Mouse (Mus musculus): ENCODE results near the gene Ugt1a9.

The Ugt1a9 gene

DNA sequence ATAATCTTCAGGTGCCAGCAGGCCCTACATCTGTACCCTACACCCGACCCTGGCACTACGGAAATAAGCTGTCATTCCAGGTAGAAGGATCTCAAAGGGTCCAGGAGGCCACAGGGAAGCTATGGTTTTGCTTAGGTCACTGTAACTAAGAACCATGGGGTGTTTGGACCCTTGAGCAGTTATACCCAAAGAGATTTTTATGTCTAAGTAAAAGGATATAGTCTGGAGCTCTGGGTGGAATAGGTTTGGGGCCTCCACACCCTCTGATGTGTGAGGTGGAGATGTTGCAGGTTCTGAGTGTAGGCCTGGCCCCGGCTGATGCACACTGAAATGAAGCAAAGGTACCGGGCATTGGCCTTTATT is 163.6 kb downstream of the Ugt1a9 start:
- no peak for DNase-seq (ENCODE audit: low read depth in 2 of 2, low spot score in 2 of 2)

DNA sequence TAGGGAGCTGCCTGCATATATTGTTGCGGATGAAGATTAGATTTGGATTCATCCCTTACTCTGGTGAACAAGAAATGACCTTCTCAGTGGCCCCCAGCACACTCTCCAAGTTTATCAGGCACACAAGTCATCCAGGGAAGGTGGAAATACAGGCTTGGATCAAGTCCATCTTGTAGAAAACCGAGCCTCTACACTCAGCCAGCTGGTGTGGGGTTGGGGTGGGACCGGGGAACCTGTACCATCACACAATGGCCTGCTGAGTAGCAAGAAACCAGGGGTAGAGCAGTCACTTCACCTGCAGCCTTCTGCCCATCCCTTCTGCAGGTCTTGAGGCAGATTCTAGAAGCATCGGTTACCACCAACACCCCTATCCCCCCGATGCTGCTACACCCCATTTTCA is 164.0 kb downstream of the Ugt1a9 start:
- no peak for DNase-seq (ENCODE audit: low read depth in 2 of 2, low spot score in 2 of 2)

DNA sequence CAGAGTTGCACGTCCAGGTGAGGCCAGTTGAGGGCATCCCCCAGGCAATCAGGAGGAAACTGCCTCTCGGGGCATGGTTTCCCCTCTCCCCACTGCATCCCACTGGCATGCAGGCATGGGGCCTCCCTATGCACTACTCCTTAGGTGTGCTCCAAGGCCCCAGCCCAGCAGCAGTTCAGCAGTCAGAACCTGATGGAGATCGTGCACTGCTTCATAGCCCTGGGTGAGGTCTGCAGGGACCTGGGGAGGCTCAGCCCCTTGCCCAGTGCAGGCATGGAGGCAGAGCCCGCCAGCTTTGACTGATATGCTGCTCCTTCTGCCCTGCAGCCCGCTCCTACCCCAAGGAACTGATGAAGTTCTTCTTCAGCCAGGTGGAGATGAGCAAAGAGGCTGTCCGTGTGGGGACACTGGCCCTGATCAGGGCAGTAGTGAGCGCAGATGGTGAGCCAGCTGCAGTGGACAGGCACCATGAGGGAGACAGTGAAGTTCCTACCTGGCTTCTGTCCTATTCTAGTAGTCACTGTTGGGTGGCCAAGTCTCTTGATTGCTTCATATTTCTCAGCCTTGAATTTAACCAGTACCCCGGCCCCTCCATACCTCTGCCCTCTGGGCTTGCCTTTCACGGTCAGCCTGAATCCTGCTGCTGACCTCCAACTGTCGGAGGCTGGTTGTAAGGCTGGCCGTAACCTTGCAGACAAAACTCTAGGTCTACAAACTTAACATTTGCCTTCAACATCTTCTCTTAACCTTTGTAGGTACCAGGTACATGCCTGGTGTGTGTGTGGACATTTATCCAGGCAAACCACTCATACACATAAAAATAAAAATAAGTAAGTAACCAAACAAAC is 164.7 kb downstream of the Ugt1a9 start:
- no peak for DNase-seq (ENCODE audit: low read depth in 2 of 2, low spot score in 2 of 2)

DNA sequence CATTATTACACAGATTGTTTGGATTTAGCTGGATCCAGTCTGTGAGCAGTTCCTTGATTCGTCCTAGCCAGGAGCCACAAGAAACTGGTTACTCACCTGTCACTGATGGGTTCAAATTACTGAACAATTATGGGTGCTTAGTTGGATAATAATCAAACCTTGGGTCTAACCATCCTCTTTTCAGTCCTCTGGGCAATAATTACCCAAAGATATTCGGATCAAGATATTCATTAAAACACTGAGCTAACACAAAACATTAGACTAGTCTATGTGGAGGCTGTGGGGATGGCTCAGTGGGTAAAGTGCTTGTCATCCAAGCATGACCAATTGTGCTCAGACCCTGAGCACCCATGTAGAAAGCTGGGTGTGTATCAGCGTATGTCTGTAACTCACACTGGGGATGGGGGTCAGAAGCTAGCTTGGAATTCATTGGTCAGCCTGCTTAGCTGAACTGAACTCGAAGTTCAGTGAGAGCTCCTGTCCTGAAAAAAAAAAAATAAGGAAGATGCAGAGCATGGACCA is 165.4 kb downstream of the Ugt1a9 start:
- DNase-seq (ENCODE audit: low read depth in 2 of 2, low spot score in 2 of 2), result no peak

DNA sequence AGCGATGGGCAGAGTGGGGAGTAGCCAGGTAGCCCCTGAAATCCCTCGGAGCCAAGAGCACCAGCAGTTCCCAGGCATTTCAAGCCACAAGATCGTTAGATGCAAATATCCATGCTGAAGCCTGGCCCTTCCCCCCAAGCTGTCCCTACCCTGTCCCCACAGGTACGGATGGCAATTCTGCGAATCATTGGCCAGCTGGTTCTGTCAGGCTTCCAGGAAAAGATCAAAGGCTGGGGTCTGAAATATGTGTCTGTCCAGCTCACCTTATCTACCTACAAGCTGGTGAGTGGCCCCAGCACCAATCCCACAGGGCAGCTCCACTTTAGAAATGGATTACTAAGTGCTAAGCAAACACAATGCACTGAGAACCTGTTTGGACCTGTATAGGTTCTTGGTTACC is 166.7 kb downstream of the Ugt1a9 start:
- DNase-seq (ENCODE audit: low read depth in 2 of 2, low spot score in 2 of 2), result no peak

DNA sequence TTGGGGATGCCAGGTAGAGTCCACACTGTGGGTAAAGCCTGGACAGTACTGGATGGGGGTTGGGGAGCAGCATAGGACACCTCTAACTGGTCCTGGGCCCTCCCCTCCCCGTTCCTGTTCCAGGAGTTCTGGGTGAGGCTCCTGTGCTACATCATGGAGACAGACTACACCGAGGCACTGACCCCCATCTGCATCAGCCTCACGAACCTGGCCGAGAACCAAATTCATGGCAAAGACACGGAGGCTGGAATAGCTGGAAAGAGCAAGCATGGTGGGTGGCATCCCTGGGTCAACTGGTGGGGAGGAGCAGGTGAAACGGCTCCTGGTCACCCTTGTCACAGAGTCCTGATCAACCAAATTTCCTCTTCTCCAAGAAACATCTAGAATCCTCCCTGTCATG is 168.2 kb downstream of the Ugt1a9 start:
- no peak for DNase-seq (ENCODE audit: low read depth in 2 of 2, low spot score in 2 of 2)

DNA sequence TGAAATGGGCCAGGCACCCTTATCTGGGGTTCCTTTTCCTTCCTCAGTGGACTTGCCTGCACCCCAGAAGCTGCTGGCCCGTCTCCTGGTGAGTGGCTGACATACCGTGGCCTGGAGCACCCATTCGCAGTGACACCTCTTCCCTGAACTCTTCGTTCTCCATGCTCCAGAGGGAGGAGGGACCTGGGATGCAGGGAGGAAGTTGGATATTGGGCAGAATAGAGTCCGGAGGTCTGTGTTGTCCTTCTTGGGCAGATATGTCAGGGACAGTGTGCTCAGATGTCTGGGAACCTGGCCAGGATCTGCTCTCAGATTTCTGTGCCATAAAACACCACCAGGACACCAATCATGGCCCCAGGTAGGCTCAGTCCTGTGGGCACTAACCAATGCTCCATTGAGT is 169.5 kb downstream of the Ugt1a9 start:
- no peak for DNase-seq (ENCODE audit: low read depth in 2 of 2, low spot score in 2 of 2)

DNA sequence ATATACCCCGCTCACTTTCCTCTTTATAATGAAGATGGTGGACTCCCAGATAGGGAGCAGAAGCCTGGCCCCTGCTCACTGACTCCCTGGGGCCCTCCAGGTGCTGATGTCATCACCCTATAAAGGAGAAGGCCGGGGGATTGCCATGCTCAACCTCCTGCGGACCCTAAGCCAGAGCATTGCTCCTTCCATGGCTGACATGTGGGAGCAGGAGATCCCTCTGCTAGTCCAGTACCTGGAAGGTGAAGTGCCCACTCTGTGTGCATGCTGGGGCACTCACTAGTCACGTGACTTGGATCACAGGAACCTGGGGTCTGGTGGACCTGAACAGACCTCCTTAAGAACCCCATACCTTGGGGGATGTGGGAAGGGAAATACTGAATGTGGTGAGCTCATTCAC is 170.0 kb downstream of the Ugt1a9 start:
- no peak for DNase-seq (ENCODE audit: low read depth in 2 of 2, low spot score in 2 of 2)

DNA sequence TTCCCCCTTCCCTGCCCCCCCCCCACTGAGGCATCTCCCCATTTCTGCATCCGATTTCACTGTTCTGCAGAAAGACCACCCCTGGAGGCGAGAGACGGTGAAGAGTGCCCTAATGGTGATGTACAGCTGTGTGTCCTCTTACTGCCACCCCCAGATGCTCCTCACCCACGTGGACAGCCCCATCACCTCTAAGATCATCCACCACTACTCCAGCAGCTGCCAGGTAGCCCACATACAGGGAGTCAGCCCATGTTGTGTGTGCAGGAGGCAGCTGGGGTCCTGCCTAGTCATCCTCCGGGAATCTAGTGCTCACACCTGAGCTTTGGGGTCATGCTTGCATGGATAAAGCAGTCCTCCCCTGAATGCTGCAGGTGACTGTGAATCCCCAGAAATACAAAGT is 173.3 kb downstream of the Ugt1a9 start:
- no peak for DNase-seq (ENCODE audit: low read depth in 2 of 2, low spot score in 2 of 2)

DNA sequence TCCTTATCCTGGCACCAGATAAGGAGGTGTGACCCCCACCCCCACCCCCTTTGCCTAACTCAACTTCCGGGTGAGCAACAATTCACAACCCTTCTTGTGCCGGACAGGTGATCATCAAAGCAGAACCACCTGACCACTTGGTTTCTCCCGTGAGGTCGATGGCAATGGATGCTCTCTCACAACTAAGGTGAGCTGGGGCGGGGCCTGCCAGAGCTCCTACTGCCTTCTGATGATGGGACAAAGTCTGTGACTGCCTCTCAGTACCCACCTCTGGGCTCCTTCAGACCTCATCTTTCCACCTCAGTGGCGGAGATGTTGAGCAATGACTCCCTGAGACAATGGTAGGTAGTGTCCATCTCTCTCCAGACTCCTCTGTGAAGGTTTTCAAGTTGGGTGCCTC is 175.3 kb downstream of the Ugt1a9 start:
- DNase-seq (ENCODE audit: low read depth in 2 of 2, low spot score in 2 of 2), result no peak

DNA sequence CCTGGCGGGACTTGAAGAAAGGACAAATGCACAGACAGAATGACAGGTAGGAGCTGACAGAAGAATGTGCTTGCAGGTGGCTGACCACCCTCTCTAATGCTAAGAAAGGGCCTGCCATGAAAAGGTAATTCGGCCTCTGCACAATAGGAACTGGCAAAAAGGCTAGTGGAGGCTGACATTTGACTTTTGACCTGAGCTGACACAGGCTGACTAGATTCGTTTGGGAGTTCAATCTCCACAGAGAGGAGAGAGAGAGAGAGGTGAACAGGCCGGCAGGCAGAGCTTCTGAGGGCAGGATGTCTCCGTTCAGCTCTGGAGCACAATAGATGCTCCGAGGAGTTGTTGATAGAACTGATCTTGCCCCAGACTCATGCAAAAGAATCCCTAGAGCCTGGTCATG is 175.8 kb downstream of the Ugt1a9 start:
- DNase-seq (ENCODE audit: low read depth in 2 of 2, low spot score in 2 of 2), result no peak

DNA sequence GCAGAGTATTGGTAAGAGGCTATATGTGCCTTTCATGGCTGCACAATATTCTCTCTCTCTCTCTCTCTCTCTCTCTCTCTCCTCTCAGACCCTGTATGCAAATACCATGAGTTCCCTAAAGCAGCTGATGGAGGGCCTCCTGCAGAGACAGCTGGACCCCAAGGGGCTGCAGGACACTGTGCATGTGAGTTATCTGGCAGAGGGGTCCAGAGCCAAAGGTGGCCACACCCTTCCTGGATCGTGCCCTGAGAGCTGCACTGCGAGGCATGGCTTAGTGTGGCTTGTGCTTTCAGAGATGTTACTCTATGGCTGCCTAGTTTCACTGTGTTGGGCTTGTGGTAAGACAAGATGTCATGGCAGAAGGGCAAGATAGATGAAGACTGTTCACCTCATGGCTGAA is 177.1 kb downstream of the Ugt1a9 start:
- DNase-seq (ENCODE audit: low read depth in 2 of 2, low spot score in 2 of 2), result no peak

DNA sequence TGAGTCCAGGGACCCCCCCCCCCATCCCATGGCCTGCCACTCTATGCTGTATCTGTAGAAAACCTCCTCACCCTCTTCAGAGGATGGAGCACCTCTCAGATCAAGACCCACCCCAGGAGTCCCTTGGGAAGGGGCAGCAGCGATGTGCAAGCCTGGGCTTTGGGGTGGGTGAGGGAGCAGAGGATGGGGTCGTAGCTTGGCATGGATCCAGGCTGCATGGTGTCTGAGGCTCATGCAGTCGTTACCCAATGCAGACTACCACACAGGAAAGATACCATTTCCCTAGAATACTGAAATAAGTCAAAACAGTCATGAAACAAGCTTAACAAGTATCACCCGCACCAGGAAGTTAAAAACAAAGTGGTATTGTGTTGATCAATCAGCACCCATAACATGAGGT is 178.1 kb downstream of the Ugt1a9 start:
- DNase-seq (ENCODE audit: low read depth in 2 of 2, low spot score in 2 of 2), result no peak

DNA sequence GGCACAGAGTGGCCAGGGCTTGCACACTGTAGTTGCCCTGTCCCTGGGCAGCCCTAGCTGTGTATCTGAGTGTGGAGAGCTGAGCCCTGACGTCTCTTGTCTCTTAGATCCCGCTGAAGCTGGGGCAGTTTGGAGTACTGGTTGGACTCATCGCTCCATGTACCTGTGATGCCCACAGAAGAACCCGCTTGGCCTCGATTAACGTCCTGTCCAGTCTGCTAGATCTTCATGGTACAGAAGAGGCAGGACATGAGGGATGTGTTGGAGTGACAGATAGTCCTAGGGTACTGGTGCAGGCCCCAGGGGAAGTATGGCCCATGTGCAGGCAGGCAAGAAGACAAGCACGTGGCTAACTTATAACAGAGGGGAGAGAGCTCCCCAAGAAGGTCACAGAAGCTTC is 179.0 kb downstream of the Ugt1a9 start:
- no peak for DNase-seq (ENCODE audit: low read depth in 2 of 2, low spot score in 2 of 2)

DNA sequence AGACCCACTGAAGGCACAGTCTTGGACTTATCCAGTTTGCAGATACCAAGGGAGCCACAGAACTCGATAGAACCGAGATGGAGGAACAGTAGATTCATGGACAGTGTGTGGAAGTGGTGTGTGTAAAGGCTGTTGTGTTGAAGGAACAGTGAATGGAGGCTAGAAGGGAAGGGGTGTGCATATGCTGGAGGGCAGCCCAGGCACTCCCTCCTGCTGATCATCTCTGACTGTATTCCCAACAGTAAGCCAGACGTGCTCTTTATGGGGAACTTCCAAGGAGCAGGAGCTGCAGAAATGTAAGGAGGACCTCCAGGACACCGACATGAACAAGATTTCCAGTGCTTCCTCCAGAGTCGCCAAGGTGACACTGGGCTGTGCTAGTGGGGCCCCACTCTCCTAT is 179.4 kb downstream of the Ugt1a9 start:
- DNase-seq (ENCODE audit: low read depth in 2 of 2, low spot score in 2 of 2), result no peak

DNA sequence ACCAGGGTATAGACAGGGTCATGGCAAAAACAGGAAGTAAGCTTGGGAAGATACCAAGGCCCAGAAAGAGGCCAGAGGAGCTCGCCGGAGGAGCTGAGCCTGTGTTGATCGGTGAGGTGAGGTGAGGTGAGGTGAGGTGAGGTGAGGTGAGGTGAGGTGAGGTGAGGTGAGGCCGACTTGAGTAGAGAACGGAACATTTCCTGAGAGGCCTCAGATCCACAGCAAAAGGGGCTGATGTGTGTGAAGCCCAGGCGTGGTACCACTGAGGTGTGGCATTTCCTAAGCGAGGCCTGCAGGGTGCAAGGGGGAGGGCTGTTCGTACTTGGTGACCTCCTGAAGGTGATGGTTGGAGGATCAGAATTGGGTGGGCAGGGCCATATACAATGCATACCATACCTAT is 182.5 kb downstream of the Ugt1a9 start:
- DNase-seq (ENCODE audit: low read depth in 2 of 2, low spot score in 2 of 2), result no peak

DNA sequence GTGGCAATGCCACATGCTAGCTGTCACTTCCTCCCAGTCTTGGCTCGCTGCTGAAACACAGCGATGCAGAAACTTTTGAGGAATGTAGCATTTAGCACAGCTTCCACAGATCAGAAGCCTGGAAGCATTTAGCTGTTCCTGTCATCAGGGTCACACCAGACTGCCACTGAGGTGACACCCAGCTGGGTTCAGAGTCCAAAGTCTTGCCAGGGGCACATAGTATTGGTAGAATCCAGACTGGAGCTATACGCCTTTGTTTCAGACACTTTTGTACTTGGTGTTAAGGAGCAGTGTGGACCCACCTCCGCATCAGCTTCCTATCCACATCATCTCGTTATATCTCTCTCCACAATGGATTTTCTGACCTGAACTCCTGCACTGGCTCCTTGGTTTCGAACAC is 182.9 kb downstream of the Ugt1a9 start:
- DNase-seq (ENCODE audit: low read depth in 2 of 2, low spot score in 2 of 2), result no peak

DNA sequence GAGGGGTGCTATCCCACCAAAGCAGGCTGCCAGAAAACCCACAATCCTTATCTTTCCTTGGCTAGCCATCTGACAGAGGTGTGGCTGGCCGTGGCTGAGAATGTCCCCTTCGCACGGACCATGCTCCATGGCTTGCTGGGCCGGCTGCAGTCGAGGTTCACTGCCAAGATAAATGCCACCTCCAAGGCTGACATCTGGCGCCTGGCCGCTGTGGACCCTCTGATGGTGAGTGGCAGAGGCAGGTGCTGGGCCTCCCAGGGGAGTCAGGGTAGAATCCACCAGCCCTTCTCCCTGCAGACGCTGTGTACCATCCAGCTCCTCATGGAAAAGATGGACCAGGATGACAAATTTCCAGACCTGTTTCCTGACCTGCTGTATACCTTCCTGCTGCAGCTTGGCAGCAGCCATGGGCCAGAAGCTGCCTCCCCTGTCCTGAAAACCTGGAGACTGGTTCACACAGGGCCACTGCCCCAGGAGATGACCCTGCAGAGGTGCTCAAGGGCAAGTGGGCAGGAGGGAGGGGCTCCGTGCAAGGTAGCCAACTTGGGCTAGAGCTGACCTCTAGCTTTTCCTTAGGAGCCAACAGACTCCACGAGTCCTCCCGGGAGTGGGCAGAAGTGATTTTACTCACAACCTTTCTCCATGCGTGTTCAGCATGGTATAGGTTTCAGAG is 184.3 kb downstream of the Ugt1a9 start:
- DNase-seq (ENCODE audit: low read depth in 2 of 2, low spot score in 2 of 2), result no peak

DNA sequence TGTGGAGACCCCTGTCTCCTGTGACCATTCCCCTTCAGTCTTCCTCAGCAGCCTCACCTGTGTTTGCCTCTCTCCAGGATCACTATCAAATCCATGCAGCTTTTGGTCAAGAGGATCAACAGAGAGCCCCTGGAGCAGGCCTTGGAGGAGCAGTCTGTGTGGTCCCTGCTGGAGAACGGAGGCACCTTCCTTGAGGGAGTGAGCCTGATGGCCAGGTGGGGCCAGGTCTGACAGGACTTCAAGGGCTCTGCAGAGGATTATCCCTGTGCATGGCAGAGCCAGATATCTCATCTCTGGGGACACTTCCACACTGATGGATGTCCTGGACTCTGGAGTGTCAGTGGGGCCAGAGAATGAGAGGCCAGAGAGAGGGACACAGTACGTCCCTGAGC is 184.9 kb downstream of the Ugt1a9 start:
- DNase-seq (ENCODE audit: low read depth in 2 of 2, low spot score in 2 of 2), result no peak

DNA sequence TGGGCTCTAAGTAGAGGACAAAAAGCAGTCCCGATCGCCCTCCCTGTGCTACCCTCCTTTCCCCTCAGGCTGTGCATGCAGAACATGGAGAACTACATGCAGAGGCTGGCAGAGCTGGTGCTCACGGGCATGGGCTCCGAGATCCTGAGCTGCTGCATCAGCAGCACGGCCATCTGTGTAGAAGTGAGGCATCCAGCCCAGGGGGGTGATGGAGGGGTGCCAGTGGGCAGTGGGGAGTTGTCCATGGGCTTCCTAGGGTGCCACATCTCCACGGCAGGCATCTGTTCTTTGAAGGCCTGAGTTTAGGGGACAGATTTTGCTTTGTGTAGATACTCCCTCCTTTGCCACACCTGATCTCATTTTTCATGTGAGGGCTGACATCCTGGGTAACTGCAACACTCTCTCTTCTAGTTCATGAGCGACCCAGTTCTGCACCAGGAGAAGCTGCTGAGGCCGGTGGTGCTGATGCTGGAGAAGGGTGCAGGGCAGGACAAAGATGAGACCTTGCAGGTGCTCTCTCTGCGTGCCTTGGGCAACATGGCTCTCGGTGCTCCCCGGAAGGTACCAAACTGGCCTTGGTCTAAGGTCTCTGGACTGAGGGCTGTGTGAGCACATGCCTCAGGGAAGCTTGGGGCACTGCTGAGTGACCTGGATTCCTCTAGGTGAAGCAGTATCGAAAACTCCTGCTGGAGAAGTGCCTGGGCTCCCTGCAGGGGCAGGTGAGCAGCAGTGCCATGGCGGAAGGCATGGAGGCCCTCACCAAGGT is 185.6 kb downstream of the Ugt1a9 start:
- DNase-seq (ENCODE audit: low read depth in 2 of 2, low spot score in 2 of 2), result no peak

DNA sequence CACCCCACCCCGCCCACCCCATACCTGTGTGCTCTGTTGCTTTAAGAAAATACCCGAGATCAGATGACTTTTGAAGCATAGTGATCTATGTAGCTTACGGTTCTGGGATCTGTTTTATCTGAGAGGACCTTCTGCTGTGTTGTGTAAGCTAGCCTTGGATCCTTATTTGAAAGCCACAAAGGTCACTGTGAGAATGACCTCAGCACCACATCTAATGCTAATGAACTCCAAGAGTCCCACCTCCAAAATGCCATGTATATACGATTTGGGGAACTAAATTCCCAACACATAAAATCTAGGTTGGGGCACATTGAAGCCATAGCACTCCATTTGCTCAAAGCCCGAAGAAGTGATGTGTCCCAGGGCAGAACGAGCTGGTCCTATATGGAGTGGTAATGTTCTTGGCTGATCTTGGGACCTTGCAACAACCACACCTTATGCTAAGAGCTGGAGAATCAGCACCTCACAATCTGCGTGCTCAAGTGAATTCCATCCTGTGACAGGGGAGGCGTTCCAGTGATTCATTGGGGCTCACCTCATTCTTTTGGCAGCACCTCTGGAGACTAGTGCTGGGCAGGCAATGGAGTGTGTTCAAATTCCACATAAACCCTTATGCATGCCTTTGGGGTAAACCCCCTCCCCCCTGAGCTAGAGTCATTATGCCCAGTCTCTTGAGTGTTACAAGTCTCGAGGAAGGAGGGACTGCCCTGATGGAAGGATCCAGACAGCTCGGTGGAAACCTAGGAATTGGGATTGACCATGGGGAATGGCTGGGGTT is 186.5 kb downstream of the Ugt1a9 start:
- no peak for DNase-seq (ENCODE audit: low read depth in 2 of 2, low spot score in 2 of 2)

Data from CD8-positive naive resting alpha-beta T cell, adult 2 months (primary cell).